Mouse (Mus musculus) small intestine, adult 2 months (tissue): ENCODE data around the gene Ubn1.

ENCODE experiments used
- CTCF ChIP-seq: fragments of 200-500 bp; IDR thresholded peaks from 2 replicates; pipeline ENCODE4 v1.5.1; 2012; ENCODE audit warnings: low read depth, mild to moderate bottlenecking, control low read depth, inconsistent platforms, low read length, moderate library complexity, mixed read lengths; ENCODE audit not compliant: insufficient replicate concordance, insufficient read length; ENCODE audit errors: extremely low read depth
- POLR2A ChIP-seq: fragments of 200-500 bp; IDR thresholded peaks from 2 replicates; pipeline ENCODE4 v1.6.1; 2012; ENCODE audit warnings: low read depth, mild to moderate bottlenecking, control low read depth, inconsistent platforms, low read length, moderate library complexity

GRCm38 (mm10) chr16:5113582-5113981, 63.7 kb downstream of the Ubn1 start:
- TF ChIP-seq CTCF (no peak), POLR2A (no peak)
